Mouse (Mus musculus): ENCODE results near the gene 9530068E07Rik.

DNA sequence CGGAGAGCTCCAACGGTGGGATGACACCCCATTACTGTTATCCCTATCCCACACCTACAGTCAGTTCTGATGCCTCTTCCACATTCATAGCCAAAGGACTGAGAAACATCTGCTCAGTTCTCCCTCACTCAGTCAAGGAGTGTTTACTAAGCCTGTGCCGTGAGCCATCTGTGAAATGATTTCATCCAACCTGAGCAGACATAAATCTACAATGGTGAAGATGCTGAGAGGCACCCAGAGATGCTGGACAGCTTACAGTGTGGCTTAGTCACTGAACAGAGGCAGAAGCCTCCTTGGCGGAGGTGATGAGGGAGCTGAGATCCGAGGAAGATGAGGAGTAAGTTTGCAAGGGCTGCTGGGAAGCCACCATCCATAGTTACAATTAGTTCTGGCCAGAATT is 62.1 kb downstream of the 9530068E07Rik start:
- TF ChIP-seq POLR2A (IDR thresholded peaks at IDR 0.05; ENCODE audit: low read depth, low read length) (no peak), CTCF (IDR thresholded peaks at IDR 0.05; ENCODE audit: extremely low read depth, insufficient read depth, insufficient read length, insufficient replicate concordance) (no peak)
